Mouse (Mus musculus): ENCODE measurements around the gene AC129217.1.

- TF ChIP-seq CTCF (IDR thresholded peaks at IDR 0.05) (peak; percentile 49), EP300 (IDR thresholded peaks at IDR 0.05) (no peak)
Observed at GRCm38 (mm10) chr19:8851639-8852038, 22.1 kb downstream of the AC129217.1 start.

All from lung, postnatal 0 days (tissue).